Mouse (Mus musculus) liver, adult (tissue): ENCODE data around the gene Arid1b.
A peak's percentile ranks its signal among the peaks of the same experiment; 100 is the strongest.

ENCODE experiments used
- GATA4 ChIP-seq: IDR thresholded peaks from 2 replicates; pipeline ENCODE4 v1.6.1; 2014; ENCODE audit warnings: mild to moderate bottlenecking, low read length; ENCODE audit not compliant: insufficient replicate concordance

The Arid1b gene

DNA sequence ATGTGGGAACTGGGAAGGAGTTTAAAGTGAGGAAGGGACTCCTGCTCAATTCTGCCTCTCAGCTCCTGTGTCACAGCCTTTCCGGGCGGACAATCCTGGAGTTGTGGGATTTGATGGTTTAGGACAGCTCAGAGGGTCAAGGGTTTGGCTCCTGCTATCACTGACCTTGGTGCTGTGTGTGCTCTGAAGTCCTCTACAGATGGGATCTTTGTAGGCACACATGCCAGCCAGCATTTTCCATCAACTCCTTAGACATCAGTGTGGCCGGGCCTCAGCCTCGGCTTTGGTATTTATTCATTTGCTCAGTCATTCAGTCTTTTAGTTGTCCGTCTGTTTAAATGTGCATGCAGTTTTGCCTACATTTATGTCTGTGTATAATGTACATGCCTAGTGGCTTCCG lies 206.5 kb downstream of the Arid1b start:
- TF ChIP-seq GATA4, result no peak

DNA sequence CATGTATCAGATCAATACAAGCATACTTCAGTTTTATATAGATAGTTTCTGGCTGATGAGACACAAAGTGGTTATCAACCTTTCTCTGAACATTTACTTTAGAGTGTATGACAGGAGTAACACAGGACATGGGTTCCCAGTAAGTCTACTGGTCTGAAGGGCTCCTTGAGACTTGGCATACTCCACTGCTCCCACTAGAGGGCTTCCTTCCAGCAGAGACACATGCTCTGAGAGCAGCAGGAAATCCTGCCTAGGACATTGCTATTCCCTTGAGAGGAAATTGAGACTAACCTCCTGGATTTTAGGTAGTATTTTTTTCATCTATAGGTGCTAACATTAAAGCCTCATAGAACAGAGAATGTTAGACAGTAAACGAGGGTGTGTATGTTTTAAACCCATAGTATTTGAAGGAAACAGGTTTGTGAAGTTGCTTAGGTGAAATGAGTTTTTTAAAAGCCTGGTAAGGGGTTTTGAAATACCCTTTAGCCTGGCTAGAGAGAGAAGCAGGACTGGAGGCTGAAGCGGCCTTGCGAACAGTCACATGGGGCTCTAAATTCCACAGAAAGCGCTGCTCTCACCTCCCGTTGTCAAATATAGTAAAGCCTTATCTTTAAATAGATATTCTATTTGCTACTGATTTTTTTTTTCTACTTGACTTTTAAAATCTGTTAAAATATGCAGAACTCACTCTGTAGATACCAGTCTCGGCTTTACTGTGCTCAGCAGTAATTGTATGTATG lies 207.9 kb downstream of the Arid1b start:
- TF ChIP-seq GATA4, result no peak

DNA sequence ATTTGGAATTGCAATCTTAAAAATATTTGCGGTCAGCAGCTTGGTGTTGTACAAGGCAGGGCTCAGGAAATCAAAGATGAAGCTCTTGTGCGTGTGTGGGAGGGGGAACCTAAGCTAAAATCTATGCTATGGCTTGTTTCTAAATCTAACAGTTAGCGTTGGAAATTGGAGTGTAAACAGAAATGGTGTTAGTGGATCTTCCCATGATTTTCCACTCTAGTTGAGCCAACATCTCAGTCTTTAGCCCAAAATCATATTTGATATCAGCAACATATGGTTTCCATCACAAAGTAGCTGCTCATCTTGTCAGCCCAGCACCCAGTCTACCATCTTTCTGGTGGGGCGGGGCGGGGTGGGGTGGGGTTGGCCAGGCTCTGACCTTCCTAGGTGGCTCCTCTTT lies 208.6 kb downstream of the Arid1b start:
- TF ChIP-seq GATA4, result no peak

DNA sequence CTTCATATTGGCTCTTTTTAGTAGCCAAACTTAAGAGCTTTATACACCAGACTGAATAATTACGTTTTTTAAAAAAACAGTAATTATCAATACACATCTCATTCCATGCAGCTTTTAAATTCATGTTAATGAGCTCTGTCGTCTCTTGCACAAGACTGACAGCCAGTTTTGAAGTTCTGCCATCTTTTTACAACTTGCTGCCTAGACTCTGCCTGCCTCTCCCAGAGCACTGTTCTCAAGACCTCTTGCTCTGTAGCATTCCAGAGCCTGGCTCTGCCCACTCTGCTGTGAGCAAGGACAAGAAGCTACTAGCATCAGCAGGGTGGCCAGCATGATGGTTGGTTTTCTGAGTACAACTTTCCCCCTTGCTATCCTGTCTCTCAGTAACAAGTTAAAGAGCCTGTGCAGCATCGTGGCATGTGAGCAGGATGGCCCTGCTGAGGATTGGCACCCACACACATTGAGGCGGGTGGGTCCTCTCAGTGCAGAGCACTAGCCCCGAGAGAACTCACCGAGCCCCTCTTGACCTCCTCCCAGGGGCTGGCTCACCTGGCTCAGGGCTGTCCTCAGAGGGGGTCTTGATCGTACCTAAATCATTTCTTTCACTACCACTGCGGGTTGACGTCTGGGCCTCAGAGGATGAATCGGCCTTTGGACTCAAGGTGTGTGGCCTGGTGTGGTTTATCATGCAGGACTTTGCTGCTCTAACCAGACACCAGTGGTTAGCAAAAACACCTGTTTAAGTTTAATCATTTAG lies 209.4 kb downstream of the Arid1b start:
- TF ChIP-seq GATA4, result no peak

DNA sequence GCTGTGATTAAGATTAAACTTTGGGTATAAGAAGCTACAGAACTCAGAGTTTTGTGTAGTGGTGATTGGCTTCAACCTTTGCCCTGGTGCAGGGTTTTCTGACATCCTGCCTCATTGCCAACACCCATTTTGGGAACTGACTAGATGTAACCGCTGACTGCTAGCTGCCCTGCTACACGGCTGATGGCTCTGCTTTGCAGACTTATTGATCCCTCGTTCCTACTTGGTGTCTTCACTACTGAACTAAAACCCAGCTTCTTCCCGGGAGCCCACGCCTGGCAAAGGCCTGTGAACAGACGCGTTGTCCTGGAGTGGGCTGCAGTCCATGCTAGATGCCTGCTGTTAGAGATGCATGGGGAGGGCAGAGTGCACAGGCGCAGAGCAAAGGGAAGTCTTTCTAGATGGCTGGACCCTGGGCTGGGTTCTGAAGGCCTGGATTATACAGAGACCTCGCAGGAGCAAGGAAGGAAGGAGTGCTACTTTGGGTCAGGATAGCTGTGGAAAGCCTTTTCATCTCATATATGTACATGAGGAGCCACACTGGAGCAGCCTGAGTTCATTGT lies 210.1 kb downstream of the Arid1b start:
- no peak for TF ChIP-seq GATA4

- TF ChIP-seq GATA4, result no peak
Measured at GRCm38 (mm10) chr17:5205163-5205581, 211.0 kb downstream of the Arid1b start.

DNA sequence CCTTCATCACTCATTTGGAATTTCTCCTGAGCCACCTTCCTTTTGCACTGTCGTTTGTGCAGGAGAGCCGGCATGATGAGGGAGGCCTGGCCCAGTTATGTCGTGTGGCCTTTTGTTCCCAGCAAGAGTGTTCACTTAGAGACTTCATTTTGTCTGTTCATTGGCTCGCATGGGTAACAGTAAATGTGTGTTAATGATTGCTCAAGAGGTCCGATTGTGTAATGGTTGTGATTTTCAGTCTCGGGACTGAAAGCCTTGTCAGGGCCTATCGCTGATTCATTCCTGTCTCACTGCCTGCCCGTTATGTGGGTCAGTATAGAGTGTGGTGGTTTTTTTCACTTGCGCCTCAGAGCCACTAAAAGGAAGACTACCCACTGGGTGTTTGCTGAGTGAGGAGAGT lies 212.6 kb downstream of the Arid1b start:
- no peak for TF ChIP-seq GATA4

- TF ChIP-seq GATA4, result no peak
Measured at GRCm38 (mm10) chr17:5207881-5208280, 213.7 kb downstream of the Arid1b start.

DNA sequence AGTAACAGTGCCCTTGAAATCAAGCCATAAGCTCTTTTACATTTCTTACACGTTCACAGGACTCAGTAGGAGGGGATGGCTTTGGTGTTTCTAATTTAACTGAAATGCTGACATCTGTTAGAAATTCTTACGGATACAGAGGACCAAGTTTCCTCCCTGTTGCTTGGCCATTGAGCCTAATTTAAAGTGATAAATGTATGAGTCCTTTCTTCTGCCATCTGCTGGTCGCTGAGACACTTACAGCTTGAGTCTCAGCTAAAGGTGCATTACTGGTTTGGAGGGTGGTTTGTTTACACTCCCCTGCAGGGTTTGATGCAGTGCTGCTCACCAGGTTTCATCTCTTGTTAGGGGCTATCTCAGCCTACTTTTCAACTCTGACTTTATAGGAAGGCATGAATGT lies 214.2 kb downstream of the Arid1b start:
- TF ChIP-seq GATA4, result no peak

DNA sequence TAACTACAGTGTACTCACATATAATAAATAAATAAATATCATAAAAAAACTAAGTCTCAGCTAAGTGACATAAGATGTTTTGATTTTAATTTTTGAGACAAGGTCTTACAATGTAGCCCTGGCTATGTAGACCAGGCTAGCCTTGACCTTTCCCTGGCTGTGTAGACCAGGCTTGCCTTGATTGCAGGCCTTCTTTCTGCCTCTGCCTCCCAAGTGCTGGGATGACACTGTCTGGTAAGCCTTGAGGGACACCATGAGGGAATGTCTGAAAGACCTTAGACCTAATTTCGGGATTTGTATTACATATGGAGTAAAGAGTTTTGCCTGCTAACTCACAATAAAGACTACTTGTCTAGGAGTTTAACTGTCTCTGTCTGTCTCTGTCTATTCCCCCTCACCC lies 214.9 kb downstream of the Arid1b start:
- no peak for TF ChIP-seq GATA4

GRCm38 (mm10) chr17:5210101-5210727 lies 216.1 kb downstream of the Arid1b start:
- no peak for TF ChIP-seq GATA4

- TF ChIP-seq GATA4, result no peak
Measured at GRCm38 (mm10) chr17:5210891-5211290, 216.8 kb downstream of the Arid1b start.

DNA sequence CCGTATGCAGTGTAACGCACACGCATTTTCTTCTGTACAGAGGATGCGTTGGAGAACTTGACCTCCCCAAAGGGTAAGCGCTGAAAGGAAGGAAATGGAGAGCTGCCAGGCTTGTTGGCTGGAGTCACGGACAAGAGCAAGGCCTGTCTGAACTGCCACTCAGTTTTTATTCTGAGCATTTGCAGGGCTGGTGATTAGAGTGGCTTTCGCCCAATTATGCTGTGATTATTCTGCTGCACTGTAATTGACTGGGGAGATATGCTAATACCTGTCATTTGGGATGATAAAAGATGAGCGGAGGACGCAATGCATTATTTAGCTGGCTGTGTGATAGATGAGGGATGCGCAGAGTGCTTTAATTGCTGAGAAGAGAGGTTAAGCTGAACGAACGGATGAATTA lies 218.0 kb downstream of the Arid1b start:
- TF ChIP-seq GATA4, result peak; percentile 39; the same call in 1 of the 2 replicates

DNA sequence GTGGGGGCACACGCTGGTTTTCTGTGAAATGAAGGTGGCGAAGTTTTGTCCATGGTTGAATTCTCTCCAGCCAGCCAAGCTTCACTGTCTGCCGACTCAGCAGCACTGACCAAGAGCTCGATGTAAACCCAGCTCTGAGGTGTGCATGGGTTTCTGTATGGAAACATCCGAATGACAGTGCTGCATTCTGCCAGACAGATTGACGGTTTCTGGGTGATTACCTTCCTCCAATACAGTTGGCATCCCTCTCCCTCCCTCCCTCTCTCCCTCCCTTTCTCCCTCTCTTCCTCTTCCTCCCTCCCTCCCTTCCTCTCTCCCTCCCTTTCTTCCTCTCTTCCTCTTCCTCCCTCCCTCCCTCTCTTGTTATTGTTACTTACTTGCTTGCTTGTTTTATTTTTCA lies 219.3 kb downstream of the Arid1b start:
- TF ChIP-seq GATA4, result no peak

DNA sequence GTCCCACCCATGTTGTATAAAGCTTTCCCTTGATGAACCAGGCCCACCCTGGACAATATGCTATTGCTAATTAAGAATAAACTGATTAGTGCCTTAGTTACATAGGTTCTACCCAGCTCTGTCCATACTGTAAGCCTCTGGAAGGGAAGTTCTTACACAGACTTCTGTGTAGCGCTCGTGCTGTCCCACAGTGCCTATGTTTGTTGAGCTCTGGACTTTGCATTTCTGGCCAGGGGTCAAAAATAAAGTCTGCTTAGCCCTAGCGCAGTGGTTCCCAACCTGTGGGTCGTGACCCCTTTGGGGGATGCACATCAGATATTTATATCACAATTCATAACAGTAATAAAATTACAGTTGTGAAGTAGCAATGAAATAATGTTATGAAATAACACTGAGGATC lies 221.2 kb downstream of the Arid1b start:
- TF ChIP-seq GATA4, result no peak
